Mouse (Mus musculus): ENCODE results near the gene Med27. TPM values are rescaled to one million over a fixed set of nuclear protein-coding genes. Genes with fewer than 3 reads are reported as not detected.

Gene Med27
- 67.5 and 76.3 TPM in 2 replicates for polyA plus RNA-seq (2012; rRNA removed)

DNA sequence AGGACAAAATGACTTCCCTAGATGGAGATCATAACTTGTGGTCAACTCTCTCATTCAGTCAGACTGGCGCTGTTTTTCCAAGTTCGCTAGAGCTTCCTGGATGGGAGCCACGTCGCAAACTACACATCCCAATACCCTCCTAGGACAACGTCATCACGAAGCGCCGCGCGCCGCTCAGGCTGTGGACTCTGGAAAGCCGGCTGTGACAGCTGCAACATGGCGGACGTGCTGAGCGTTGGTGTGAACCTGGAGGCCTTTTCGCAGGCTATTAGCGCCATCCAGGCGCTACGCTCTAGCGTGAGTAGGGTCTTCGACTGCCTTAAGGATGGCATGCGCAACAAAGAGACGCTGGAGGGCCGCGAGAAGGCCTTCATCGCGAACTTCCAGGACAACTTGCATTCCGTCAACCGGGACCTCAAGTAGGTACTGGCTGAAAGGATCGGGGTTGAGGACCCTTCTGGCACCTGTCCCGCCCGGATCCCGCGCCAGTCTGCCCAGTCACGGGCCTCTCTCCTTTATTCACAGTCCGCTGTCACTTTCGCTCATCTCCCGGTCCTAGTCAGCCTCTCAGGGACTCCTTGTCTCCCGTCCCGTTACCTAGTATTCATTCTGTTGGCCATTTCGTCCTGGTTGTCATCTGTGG, at the start of gene Med27:
Gene Med27, plus strand, starts transcription at position 191 of the 643 bp plus-strand sequence.

Other genes with a start within 250 kb of the Med27 start
- gene Setx, start 222.6 kb upstream of the Med27 start, polyA plus RNA-seq (2012; rRNA removed): 16.3 and 18.2 TPM in 2 replicates
- 55.0 and 71.3 TPM in 2 replicates for gene Ntng2, start 93.8 kb upstream of the Med27 start, polyA plus RNA-seq (2012; rRNA removed)